Mouse (Mus musculus) cerebellum, adult 2 months (tissue): ENCODE measurements around the gene Ankrd36.

Experiments used
- CTCF ChIP-seq: fragments of 200-500 bp; IDR thresholded peaks from 2 replicates; pipeline ENCODE4 v1.5.1; 2011; ENCODE audit warnings: low read depth, mild to moderate bottlenecking, control low read depth, low read length, moderate library complexity, borderline replicate concordance; ENCODE audit not compliant: insufficient read depth
- POLR2A ChIP-seq: fragments of 200-500 bp; IDR thresholded peaks from 2 replicates; pipeline ENCODE4 v1.6.1; 2011; ENCODE audit warnings: low read length, control low read depth, borderline replicate concordance; ENCODE audit not compliant: insufficient read depth

DNA sequence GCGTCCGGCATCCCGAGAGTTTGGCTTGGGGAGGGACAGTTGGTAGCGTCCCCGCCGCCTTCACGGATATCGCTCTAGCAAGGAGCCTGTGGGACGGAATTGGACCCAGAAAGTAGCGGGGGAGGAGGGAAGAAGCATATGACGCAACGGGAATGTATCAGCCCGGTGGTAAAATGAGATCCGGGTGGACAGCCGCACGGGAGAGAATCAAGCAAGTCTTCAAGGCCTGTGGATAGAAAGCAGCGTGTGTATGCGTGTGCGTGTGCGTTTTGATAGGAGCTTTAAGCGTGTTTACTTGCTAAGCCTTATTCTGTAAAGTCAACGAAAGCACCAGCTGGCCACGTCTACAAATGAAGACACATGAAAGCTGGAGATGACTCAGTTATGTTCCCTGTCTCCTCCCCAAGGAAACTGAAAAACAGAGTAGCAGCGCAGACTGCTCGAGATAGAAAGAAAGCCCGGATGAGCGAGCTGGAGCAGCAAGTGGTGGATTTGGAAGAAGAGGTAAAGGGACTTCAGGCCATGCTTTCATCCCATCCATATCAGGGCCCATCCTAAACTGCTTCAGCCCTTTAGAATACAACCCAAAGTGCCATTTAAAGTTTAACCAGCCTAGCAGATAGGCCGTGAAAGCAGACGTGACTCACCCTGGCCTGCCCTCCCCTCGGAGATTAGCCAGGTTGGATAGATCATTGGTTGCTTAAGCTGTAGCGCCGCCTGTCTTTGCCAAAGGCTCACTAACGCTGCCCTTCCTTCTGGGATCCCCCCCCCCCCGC lies 47.8 kb upstream of the Ankrd36 start:
- no peak for TF ChIP-seq POLR2A
- peak; percentile 49; the same call in 1 of the 2 replicates for TF ChIP-seq CTCF
